Mouse (Mus musculus) T-helper 1 cell (primary cell): ENCODE data around the gene Cecr2.
"Not testable (repeated sequence)": the region's sequence is repeated elsewhere in the genome, so short reads cannot be mapped to it uniquely, and the experiment has no call there.

Source experiments
- in situ Hi-C: fragments of 300-600 bp; cut with MboI, MseI; formaldehyde crosslinking; loops from one replicate; pipeline ENCODE4 v1.15.1; 2025; ENCODE audit warnings: high pct_unique_total_duplicates

The Cecr2 gene

DNA sequence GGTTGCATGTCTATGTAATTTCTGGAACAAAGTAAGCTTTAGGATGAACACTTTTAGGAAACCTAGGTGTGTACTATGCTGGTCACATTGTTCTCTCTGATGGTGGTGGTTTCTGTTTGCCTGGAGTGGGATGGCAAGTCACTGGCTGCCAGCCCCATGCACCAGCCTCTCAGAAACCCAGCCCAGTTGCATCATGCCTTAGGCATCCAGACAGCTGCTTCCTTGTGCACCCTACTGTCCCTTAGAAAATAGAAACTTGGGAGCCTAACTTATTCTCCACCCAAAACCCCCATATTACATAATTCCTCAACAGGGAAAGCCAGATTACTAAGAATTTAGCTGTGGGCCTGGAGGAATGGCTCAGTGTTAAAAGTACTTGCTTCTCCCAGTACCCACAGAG is 105.9 kb downstream of the Cecr2 start:
- in situ Hi-C loops, result no loop called here

DNA sequence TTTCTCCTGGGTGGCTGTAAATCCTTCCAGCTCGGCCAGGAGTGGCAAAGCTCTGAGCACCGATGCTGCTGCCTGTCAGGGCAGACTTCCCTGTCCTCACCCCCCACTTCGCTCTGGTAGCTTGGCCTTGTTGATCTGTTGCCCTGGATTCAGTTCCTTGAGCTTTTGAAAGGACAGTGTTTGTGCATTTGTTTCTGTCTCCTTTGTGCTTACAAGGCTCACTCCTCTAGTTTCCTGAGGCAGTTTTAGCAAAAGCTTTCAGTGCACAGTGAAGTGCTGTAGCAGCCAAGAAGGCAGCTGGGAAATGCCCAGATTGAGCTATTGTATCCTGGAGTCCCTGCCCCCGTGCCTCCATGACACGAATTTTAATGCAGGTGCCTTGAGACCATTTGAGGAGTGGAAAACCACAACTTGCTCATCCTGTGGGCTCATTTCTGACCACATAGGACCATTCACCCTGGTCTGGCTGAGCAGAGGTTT is 107.0 kb downstream of the Cecr2 start, which contains the start of gene Slc25a18:
TSS of gene Slc25a18 (plus strand) at position 430 of the 480 bp plus-strand sequence.
- in situ Hi-C loops, result no loop called here

DNA sequence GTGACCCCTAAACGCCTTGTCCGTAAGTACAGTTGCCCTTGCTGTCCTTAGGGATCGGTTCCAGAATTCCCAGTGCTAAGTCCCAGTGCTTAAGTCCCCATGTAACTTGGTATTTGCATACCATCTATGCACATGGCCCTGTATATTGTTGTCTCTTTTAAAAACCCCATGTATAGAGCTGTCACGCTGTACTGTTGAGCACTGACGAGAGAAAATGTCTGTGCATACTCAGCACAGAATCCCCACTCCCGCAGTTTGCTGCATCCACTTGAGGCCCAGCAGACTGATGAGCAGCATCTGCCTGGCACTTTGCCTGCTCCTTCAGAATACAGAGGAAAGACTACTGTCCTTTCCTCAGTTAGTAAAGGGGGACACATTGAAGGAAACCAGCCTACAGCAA is 107.6 kb downstream of the Cecr2 start:
- in situ Hi-C loops, result no loop called here

DNA sequence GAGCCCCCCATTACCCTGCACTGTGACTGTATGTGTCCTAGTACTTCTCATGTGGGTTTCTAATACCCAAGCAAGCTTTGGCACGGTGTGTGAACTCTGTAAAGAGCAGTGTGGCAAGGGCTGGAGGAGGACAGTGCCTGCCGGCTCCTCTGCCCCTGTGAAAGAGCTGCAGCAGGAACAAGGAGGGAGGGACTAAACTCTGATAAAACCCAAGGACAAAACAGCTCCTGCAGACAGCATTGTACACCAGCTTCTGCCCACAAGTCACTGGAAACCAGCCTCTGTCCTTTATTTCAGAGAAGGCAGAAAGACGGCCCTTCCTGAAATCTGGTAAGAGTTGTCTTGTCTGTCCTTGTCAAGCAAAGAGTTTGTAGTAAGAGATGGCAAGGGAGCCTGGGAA is 110.1 kb downstream of the Cecr2 start:
- in situ Hi-C loops, result no loop called here

DNA sequence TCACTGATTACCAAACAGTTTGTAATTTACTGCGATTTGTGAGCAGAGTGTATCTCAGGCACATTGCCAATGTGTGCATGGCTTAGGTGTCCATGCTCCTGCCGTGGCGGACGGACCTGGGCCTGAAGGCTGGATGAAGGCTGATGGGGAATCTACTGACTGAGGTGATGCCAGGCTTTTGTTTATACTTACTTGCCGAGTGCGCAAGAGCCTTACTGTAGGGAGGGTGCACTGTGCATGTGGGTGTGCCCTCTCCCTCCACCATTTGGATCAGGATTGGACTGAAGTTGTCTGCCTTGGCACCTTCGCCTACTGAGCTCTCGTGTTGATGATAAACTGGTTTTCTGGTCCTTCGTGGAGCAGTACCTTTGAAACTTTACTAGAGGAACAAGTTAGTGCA is 111.4 kb downstream of the Cecr2 start:
- in situ Hi-C loops, result no loop called here

DNA sequence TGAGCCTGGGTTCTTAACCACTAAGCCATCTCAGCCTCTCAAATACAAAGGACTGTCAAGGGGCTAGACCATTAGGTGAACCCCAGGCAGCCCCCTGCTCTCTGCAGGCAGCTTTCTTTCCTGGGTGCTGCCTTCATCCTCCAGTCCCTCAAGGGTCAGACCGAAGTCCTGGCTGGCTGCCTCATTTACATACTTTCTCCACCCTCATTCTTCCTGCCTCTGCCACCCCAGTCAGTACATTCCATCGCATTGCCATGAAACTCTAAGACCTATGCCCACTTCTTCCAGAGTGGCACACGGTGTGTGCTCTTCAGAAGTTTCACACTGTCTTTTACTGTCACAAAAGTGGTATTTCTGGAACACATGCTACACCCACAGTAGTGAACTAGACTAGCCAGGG is 112.1 kb downstream of the Cecr2 start:
- in situ Hi-C loops, result no loop called here

DNA sequence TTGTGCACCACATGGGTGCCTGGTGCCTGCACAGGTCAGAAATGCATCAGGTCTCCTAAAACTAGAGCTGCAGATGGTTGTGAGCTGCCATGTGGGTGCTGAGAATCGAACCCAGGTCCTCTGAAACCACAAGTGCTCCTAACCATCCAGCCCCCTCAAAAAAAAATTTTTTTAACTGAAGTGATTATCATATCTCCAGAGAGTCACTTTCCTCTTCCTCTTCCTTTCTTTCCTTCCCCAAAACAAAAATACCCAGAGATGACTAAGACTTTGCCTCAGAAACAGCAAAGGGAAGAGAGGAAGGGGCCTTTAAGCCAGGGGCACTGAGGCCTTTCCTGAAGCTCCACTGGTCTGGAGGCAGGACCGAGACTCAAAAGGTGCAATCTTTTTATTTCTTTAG is 116.8 kb downstream of the Cecr2 start:
- in situ Hi-C loops, result no loop called here

DNA sequence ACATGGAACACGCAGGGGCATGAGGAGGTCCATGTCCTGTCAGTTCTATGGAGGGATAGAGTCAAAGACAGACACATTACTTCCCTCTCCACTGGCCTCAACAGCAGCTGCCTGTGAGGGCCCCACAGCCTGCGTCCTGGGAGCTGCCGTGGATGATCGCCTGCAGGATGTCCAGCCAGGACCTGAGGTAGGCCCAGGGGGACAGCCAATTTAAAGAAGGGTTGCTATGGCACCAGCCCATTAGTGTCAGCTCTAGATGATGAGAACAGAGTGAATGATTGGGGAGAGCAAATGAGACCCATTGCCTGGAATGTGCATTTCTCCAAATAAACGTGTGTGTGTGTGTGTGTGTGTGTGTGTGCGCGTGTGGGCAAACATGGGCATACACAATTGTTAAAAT is 118.2 kb downstream of the Cecr2 start:
- in situ Hi-C loops, result no loop called here

DNA sequence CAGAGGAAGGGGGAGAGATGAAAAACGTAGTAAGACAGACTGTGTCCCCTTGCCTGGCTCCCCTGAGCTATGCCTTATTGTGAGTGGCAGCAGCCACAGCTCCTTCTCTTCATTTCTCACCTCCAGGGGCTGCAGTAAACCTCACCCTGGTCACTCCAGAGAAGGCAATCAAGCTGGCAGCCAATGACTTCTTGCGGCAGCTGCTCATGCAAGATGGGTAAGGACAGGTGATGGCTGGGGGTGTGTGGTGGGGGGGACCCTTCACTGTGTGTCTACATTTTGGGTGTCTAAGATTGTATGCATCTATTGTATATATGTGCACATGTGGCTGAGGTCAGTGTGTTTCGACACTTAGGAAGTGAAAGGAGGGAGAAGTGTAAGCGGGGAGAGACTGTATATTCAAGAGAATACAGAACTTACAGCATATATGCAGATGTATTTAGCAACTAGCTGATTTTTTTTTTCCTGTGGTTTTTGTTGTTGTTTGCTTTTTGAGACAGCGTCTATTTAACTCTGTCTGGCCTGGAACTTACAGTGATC is 122.0 kb downstream of the Cecr2 start:
- in situ Hi-C loops, result no loop called here

DNA sequence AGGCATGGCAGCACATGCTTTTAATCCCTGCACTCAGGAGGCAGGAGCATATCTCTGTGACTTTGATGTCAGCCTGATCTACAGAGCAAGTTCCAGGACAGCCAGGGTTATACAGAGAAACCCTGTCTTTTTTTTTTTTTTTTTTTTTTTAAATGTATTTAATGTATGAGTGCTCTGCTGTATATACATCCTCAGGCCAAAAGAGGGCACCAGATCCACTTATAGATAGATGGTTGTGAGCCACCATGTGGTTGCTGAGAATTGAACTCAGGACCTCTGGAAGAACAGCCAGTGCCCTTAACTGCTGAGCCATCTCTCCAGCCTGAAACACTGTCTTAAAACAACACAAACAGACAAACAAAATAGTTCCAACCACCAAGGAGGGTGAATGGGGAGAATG is 122.7 kb downstream of the Cecr2 start:
- in situ Hi-C loops, result no loop called here

DNA sequence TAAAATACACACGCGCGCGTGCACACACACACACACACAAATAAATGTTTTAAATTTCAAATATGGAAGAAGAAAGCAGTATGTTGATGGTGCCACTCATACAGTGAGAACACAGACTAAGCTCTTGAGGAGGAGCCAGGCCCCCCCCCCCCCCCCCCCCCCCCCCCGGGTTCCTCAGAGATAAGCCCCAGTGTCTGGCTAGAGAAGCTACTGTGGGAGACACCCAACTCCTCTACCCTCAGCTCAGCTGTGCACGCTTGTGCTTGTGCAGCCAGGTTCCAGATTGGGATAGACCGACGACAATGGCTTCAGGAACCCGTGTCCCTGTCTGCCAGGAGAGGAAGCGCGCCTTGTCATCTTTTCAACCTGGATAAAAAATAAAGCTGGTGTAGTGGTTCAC is 124.0 kb downstream of the Cecr2 start:
- in situ Hi-C loops, result no loop called here

DNA sequence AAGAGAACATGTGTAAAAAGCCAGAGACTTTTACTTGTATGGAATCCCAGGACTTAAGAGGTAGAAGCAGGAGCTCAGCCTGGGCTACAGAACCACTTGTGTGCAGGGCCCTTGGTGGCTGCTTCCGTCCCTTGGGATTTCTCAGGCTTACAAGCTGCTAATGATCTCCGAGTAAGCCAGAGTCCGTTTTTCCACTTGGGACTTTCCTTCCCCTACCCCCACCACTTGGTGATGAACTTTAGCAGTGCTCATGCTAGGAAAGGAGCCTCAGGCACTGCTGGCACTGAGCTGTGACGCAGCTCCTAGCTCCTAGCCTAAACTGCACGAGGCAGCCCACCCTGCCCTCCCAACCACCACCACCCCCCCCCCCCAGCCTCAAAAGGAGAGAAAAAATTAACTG is 124.5 kb downstream of the Cecr2 start:
- in situ Hi-C loops, result no loop called here

DNA sequence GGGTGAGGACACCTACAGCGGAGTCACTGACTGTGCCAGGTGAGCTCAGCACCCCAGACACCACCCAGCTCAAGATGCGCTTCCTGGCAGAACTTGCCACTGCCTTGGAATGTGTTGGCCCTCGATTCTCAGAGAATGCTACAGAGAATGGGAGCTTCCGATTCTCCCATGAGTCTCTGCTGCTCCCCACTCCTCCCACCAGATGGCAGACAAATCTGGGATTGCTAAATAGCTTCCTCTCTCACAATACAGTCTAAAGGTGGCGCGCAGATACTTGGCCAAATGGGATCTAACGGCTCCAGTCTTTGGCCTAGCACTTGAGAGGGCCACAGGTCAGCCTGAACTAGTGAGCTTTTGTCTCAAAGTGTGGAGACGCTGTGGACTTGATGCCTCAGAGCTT is 126.8 kb downstream of the Cecr2 start:
- in situ Hi-C loops, result no loop called here

DNA sequence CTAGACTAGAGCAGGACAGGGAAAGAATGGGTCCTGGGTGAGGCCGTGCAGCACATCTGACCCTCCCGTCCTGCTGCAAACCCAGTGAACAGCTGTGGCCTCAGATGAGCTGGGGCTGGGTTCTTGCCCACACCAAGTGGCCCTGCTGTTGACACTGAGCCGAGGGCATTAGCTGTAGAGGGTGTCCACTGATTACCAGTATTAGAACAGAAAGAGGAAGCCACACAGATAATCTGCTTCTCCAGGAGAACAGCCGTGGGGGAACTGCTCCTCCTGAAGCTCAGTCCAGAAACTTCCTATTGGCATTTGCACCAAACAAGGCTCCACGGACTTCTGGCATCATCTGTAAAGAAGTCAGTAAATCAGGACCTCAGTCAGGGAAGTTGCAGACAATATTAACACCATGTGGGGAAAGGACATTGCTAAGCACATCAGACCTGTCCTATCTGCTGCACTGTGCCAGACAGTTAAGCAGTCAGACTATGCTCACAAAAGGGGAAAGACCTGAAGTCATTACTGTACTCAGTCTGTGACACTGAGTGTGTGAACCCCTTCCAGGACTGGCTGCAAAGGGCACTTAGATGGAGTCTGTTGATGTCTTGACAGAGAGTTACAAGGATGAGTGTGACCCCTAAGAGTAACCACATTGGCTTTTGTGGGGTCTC is 129.4 kb downstream of the Cecr2 start:
- in situ Hi-C loops, result no loop called here

DNA sequence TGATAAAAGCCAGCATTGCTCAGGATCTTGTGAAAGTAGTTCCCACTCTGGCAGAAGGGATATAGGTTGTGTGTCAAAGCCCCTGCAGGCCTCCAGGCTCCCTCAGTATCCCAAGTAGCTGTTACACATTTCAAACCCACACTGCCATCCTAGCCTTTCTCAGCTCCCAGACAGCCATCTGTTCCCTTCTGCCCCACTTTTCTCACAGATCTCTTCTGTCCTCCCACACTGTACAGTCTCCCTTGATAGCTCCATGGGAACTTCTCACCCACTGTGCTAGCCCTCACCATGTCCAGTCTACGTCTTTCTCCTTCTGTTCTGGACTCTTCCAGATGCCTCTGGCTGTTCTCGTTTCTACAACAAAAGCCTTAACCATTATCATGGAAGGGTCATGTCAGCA is 129.9 kb downstream of the Cecr2 start:
- in situ Hi-C loops, result no loop called here

DNA sequence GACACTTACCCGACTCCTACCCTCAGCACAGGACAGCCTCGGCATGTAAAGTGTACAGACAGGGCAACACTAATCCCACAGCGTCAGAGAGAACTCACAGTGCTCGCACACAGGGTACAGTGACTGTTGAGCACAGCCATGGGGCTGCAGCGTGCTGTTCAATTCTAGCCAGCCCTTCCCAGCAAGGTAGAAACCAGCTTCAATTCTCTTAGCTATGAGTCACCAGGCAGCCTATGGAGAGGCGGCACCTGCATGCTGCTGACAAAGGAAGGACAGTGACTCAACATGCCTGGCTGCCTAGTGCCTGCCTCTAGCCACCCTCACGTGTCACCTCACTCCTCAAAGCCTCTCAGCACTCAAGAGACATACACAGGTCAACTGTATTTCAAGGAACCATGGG is 131.8 kb downstream of the Cecr2 start:
- in situ Hi-C loops, result no loop called here

DNA sequence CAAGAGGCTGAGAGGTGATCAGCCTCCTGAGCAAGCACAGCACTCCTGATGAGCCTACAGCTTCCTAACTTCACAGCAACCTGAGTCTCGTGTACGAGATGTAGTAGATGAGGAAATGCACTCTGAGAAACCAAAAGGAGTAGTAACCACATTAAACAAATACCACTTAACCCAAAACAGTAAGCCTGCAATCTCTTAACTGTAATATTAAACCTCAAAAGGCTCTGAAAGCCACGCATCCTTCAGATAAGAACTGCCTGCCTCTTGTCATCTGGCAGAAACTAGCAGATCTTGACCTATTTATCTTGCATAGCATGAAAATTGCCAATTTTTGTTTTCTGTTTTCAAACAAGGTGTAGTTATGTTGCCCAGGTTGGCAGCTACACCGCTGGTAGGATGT is 132.7 kb downstream of the Cecr2 start:
- in situ Hi-C loops, result no loop called here

DNA sequence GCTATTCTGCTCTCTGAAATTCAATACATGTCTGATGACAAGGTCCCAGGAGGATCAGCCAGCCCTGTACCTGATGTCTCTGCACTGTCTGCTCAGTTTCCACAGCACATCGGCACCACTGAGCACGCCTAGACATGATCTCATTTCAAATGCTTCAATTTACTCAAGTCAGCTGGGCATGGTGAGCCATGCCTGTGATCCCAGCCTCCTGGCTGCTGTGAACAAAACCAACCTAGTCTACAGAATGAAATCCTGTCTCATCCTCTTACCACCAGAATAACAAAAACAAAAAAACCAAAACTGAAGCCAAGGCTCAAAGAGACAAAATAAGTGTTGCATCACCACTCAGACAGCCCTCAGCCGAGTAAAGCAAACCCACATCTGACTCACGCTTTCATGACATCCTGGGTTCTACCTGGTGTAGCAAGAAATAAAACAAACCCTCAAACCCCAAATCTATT is 133.4 kb downstream of the Cecr2 start:
- in situ Hi-C loops, result no loop called here

DNA sequence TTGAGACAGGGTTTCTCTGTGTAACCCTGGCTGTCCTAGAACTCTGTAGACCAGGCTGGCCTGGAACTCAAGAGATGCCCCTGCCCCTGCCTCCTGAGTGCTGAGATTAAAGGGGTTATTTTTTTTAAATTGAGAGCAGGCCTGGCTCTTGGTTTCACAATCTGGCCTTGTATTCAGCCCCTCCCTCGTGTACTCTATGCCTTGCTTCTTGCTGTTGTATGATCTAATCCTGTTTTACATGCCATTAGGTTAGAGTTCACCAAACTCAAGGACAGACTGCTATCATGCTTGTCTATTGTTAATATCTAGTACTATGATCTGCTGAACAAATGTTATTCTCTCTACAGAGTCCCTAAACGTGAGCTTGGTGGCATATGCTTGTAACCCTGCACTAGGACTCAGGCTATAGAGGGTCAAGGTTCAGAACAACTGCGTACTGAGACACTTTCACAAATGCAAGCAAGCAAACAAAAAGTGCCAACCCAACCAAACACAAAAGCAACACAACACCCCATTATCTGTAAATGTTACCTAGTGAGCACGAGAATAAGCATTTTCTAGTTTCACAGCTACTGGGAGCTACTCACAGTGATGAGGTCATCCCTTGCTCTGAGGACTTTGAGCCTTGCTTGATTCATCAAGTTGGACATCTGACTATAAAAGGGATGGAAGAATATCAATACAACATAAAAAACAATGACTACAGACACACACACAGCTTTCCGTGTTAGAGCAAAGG is 141.0 kb downstream of the Cecr2 start:
- in situ Hi-C loops, result no loop called here

DNA sequence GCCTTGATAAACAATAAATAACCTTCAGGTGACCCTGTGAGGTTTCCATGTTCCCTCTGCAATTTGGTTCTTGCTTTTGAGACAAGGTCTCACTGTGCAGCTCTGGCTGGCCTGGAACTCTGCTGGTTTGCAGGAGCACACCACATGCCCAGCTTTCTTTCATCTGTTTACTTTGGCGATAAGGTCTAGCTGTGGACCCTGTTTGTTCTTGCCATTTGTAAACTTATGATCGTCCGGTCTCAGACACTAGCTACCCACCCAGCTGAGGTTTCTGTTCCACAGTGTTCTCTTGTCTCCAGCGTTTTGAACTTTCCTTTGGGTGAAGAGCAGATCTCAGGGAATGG is 141.5 kb downstream of the Cecr2 start:
- in situ Hi-C loops, result no loop called here

DNA sequence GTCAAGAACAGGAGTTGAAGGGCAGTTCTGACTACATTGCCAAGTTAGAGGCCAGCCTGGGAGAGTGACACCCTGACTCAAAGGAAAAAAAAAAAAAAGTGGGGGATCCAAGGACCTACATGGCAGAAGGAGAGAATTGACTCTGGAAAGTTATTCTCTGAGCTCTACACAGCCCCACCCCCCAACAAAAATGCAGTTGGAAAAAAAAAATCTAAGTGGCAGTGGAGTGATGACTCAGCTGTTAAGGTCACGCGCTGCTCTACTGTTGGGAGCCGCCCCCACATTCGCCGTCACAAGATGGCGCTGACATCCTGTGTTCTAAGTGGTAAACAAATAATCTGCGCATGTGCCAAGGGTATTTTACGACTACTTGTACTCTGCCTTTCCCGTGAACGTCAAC is 145.8 kb downstream of the Cecr2 start:
- in situ Hi-C loops, result not testable (repeated sequence)

DNA sequence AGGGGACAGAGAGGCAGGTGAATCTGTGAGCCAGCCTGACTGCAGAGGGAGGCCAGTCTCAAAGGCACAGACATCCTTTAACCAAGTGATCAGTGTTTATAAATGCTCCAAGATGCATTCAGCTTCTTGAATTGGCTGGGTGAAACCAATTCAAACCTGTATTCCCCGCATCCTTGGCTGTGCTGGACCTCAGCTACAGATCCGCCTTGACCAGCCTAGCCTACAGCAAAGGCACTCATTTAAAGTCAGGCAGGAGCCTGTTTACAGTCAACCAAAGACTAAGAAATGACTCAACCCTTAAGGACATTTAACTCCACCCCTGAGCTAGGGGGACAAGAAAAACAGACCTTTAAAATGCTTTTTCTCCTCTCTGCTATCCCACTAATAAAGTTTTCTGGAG is 153.1 kb downstream of the Cecr2 start:
- in situ Hi-C loops, result no loop called here

DNA sequence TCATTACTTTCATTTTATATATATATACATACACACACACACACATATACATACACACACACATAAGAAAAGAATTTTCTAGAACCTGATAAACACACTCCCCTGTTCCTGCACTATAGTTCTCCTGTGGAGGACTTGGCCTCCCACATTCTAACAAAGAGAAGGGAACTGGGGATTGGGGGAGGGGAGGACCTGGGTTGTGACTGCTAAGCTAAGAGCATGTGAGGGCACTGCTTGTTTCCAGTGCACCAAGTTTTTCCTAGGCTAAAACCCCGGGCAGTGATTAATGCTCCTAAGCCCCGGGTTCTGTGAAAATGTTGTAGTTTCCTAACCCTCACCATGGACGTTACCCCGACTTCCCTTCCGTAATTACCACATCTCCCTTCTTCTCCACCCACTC is 154.0 kb downstream of the Cecr2 start:
- in situ Hi-C loops, result no loop called here
